Comparison of ENCODE assay signal across 10 mouse cellular contexts in genomic region chr6:83416261-83417103, GRCm38 (mm10). TPM values are rescaled to one million over a fixed set of nuclear protein-coding genes. Genes with fewer than 3 reads are reported as not detected.
A peak's percentile ranks its signal among the peaks of the same experiment; 100 is the strongest.
DNase-seq lines count a peak whose midpoint lies in the region; ATAC-seq lines count a peak whose summit lies in the region.
"Had no signal": no experiment of that assay in that cellular context is flagged by ENCODE, and none has a peak within 500 bp of the region (broad histone marks: within the 10 kb centered on the region; RNA-seq: fewer than 3 reads in every experiment).

No protein-coding gene starts in this region.

- no peak overlapping the region for H3K4me3 ChIP-seq in forebrain, embryonic 10.5 days
- H3K4me3 ChIP-seq in forebrain, embryonic 15.5 days = no peak overlapping the region
- no peak overlapping the region for H3K4me3 ChIP-seq in lung, embryonic 15.5 days
- no peak overlapping the region for H3K4me3 ChIP-seq in limb, embryonic 13.5 days
- H3K4me3 ChIP-seq: megakaryocyte, embryonic 14.5 days had no signal

- peaks cover 80% of the 10 kb centered on the region for H3K4me1 ChIP-seq in forebrain, embryonic 10.5 days
- peaks cover 82% of the 10 kb centered on the region for H3K4me1 ChIP-seq in forebrain, embryonic 15.5 days
- peaks cover 52% of the 10 kb centered on the region for H3K4me1 ChIP-seq in lung, embryonic 15.5 days
- H3K4me1 ChIP-seq in limb, embryonic 13.5 days = peaks cover 87% of the 10 kb centered on the region

- no peaks in the 10 kb centered on the region for H3K9me3 ChIP-seq in forebrain, embryonic 10.5 days
- H3K9me3 ChIP-seq in forebrain, embryonic 15.5 days = no peaks in the 10 kb centered on the region
- no peaks in the 10 kb centered on the region for H3K9me3 ChIP-seq in lung, embryonic 15.5 days
- H3K9me3 ChIP-seq in limb, embryonic 13.5 days = no peaks in the 10 kb centered on the region
- H3K9me3 ChIP-seq: megakaryocyte, embryonic 14.5 days had no signal

- peaks cover 58% of the 10 kb centered on the region for H3K36me3 ChIP-seq in forebrain, embryonic 10.5 days (replicated peaks)
- H3K36me3 ChIP-seq in forebrain, embryonic 15.5 days = no peaks in the 10 kb centered on the region
- peaks cover 4% of the 10 kb centered on the region; the same call in 1 of the 2 replicates for H3K36me3 ChIP-seq in lung, embryonic 15.5 days
- H3K36me3 ChIP-seq in limb, embryonic 13.5 days = peaks cover 17% of the 10 kb centered on the region

- 85% methylated on average over 3 of the region's 3 CpGs for WGBS in forebrain, embryonic 10.5 days
- WGBS in forebrain, embryonic 15.5 days = 83% methylated on average over 3 of the region's 3 CpGs
- 54% methylated on average over 3 of the region's 3 CpGs for WGBS in lung, embryonic 15.5 days
- 66% methylated on average over 3 of the region's 3 CpGs for WGBS in limb, embryonic 13.5 days

- DNase-seq in forebrain, embryonic 10.5 days (ENCODE audit: extremely low spot score, low spot score) = no peak
- no peak for DNase-seq in lung, postnatal 14 days
- peak; percentile 68 for DNase-seq in thymus, postnatal 25 days
- no peak for DNase-seq in cerebellum, adult 9-10 months
- DNase-seq in cerebellum, adult 9-11 months = no peak
- DNase-seq: cerebellum, postnatal 25 days had no signal

- no peak; the same call in 1 of the 2 replicates for ATAC-seq in forebrain, embryonic 15.5 days (replicated peaks)
- 0 out of 2 replicates have a peak, but pooled peaks have one; percentile 70 for ATAC-seq in lung, embryonic 15.5 days (ENCODE audit: borderline replicate concordance, extremely low read depth, low FRiP score, low TSS enrichment)
- ATAC-seq in limb, embryonic 13.5 days (ENCODE audit: low FRiP score, low read depth) = no peak

- H3K9ac ChIP-seq in forebrain, embryonic 15.5 days (replicated peaks) = no peak overlapping the region
- H3K9ac ChIP-seq in lung, embryonic 15.5 days = no peak overlapping the region
- H3K9ac ChIP-seq in limb, embryonic 13.5 days = 0 out of 2 replicates have a peak overlapping the region, but pooled peaks have one; percentile 39

- H3K27ac ChIP-seq in forebrain, embryonic 10.5 days = peak overlapping the region; percentile 36; the same call in 1 of the 2 replicates
- no peak overlapping the region for H3K27ac ChIP-seq in forebrain, embryonic 15.5 days (replicated peaks)
- H3K27ac ChIP-seq in lung, embryonic 15.5 days = peak overlapping the region; percentile 56
- H3K27ac ChIP-seq in limb, embryonic 13.5 days = no peak overlapping the region; the same call in 1 of the 2 replicates

- H3K4me2 ChIP-seq in forebrain, embryonic 15.5 days (replicated peaks) = no peak overlapping the region
- H3K4me2 ChIP-seq in lung, embryonic 15.5 days = 0 out of 2 replicates have a peak overlapping the region, but pooled peaks have one; percentile 4
- no peak overlapping the region for H3K4me2 ChIP-seq in limb, embryonic 13.5 days (replicated peaks)

- H3K27me3 ChIP-seq in forebrain, embryonic 10.5 days (ENCODE audit: poor library complexity, severe bottlenecking) = no peaks in the 10 kb centered on the region
- H3K27me3 ChIP-seq in forebrain, embryonic 15.5 days = no peaks in the 10 kb centered on the region
- H3K27me3 ChIP-seq in lung, embryonic 15.5 days = no peaks in the 10 kb centered on the region
- H3K27me3 ChIP-seq in limb, embryonic 13.5 days = no peaks in the 10 kb centered on the region
- H3K27me3 ChIP-seq: megakaryocyte, embryonic 14.5 days had no signal

RNA-seq across cellular contexts. Expression of gene Tet3, which starts 42.4 kb away (rescaled TPM):
- polyA plus RNA-seq in forebrain, embryonic 10.5 days (2016; fragmentation: Nextera tagmentation; extraction: Ambion mirVana) = 37.3 and 38.3 TPM in 2 replicates
- 71.3 and 73.7 TPM in 2 replicates for polyA plus RNA-seq in forebrain, embryonic 15.5 days (2015; fragmentation: Nextera tagmentation; extraction: Ambion mirVana)
- polyA plus RNA-seq in lung, embryonic 15.5 days (2015; fragmentation: Nextera tagmentation; extraction: Ambion mirVana) = 36.1 and 37.1 TPM in 2 replicates
- polyA plus RNA-seq in limb, embryonic 13.5 days (2015; fragmentation: Nextera tagmentation; extraction: Ambion mirVana) = 51.6 and 63.1 TPM in 2 replicates

Comparison
In these comparisons a context has a peak if more than half of its experiments do, and no peak if none do; other contexts are left out.
1. H3K27ac ChIP-seq: peak in forebrain, embryonic 10.5 days (single experiment) and lung, embryonic 15.5 days (single experiment); none in forebrain, embryonic 15.5 days (single experiment) and limb, embryonic 13.5 days (single experiment).